Mouse (Mus musculus): ENCODE data around the gene Pdzd7.
A peak's percentile ranks its signal among the peaks of the same experiment; 100 is the strongest.

The Pdzd7 gene

DNA sequence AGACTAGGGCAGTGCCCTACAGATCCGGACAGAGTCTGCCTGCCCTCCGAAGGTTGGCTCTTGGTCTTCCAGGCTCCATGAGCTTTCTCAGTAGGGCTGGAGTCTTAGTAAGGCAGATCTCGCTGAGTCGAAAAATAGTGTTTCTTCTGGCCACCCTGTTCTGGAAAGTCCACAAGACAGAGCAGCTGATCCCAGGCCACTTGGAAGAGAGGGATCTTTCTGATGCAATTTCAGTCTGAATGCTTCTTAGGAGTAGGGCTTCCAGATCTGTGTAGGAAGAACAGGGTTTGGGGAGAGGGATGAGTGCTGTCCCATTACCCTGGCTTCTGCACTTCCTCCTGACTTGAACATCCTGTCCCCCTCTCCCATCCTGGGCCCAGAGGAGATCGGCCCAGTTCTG lies at the start of gene Pdzd7:
TSS of gene Pdzd7 (minus strand) at position 67 of the 400 bp plus-strand sequence.
- DNase-seq: no peak

- peak; percentile 74 to 76 for DNase-seq
These were observed 36.5 kb upstream of the Pdzd7 start for GRCm38 (mm10) chr19:45081841-45082550.

DNA sequence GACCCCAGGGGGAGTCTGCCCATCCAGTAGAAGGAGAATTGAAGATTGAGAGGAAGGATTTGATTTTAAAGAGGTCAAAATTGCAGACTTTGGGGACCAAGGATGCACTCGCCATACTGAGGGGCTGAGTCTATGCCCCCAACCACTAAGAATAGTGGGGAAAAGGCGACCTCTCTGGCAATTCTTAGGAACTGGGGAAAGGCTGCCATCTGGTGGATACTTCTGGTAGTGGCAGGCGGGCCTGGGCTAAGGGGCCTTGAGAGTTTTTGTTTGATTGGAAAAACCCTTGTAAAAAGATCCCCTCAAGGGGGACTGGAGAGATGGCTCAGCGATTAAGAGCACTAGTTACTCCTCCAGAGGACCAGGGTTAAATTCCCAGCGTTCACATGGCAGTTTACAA lies 35.8 kb upstream of the Pdzd7 start:
- peak; percentile 84 to 87 for DNase-seq

- DNase-seq: peak; percentile 25 to 30
These were observed 35.2 kb upstream of the Pdzd7 start for GRCm38 (mm10) chr19:45080711-45081110.

- peak; percentile 64 to 65 for DNase-seq
These were observed 34.4 kb upstream of the Pdzd7 start for GRCm38 (mm10) chr19:45079769-45080515.

GRCm38 (mm10) chr19:45078971-45079764 lies 33.7 kb upstream of the Pdzd7 start:
- DNase-seq: peak; percentile 24 to 27

GRCm38 (mm10) chr19:45077742-45078645 lies 32.5 kb upstream of the Pdzd7 start:
- peak in 1 of 2 experiments; percentile 6 for DNase-seq

DNA sequence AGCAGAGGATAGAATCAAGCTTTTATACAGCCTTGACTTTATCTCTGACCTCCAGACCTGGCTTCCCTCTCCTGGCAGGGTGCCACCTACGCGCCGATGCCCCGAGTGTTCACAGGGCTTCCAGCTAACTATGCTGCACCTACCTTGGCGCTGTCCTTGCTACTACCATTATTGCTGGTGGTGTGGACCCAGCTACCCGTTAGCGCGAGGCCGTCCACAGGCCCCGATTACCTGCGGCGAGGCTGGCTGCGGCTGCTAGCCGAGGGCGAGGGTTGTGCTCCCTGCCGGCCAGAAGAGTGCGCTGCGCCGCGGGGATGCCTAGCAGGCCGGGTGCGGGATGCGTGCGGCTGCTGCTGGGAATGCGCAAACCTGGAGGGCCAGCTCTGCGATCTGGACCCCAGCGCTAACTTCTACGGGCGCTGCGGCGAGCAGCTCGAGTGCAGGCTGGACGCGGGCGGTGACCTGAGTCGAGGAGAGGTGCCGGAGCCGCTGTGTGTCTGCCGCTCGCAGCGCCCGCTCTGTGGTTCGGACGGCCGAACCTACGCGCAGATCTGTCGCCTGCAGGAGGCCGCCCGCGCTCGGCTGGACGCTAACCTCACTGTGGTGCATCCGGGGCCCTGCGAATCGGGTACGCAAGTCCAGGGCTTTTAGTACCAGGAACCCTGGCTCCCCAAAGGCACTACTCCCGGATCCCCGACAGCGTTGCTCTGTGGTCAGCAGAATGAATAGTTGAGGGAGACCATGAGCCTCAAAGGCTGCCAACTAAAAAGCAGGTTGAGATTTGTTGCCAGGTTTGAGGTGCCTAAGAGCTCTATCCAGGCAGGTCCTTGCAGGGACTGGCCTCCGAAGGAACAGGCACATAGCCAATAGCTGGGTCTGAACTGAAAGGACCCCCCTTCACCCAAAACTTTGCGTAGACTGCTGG lies 31.3 kb upstream of the Pdzd7 start:
- DNase-seq: peak; percentile 57 to 67

- peak in 1 of 2 experiments; percentile 14 for DNase-seq
These were observed 30.6 kb upstream of the Pdzd7 start for GRCm38 (mm10) chr19:45076036-45076575.

DNA sequence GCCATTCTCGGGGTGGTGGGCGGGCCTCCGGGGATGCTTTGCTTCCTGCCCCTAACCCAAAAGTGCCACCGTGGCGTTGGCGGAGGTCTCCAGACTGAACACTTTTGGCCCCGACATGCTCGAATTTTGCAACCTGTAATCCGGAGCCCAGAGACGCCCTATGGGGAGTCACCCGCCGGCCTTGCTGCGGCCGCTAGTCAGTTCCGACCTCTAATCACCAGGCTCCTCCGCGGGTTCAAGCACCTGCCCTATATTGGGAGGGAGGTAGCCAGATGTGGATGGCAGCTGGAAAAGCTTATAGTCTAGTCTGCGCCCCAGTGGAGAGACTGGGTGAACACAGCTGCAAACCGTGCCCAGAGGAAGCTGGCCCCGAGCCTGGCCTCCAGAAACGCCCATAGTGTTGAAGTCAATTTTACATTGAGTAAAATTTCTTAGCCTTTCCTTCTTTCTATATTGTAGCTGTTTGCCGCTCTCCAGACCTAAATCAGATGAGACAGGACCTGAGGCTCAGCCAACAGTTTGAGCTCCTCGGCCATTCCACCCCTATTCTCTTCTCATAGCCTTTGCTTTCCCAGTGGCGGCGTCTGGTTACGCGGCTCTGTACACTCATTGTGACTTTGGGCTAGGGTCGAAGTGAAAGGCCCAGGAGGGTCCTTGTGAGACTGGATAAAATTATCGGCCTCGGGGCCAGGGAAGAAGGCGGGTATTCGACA lies 30.0 kb upstream of the Pdzd7 start:
- peak; percentile 14 to 19 for DNase-seq

- peak; percentile 91 to 92 for DNase-seq
These were observed 29.2 kb upstream of the Pdzd7 start, which contains the start of gene Kazald1 for GRCm38 (mm10) chr19:45074580-45075322. TSS of gene Kazald1 (plus strand) at chr19:45075241.

DNA sequence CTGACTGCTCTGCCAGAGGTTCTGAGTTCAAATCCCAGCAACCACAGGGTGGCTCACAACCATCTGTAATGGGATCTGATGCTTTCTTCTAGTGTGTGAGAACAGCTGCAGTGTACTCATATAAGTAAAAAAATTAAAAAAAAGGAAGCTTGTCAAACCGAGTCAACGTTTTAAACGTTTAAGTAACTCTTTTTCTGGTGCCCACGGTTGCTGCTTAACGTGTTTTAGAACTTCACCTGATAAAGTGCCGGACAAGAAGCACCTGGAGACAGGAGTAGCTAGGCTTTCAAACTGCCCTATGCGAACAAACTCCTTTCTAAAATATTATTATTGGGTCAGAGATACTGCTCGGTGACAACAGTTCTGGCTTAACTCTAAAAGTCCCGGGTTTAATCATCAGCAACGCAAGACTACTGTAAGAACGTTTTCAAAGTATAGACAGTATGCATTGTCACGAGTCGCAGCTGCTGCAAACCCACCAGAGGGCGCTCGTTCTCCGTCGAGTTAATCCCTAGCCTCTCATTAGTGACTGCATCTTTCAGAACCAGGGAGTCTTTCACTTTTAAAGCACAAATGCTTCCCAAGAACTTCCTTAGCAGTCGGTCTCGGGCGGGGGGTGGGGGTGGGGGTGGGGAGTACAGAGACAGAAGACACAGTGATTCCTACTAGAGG lies 28.5 kb upstream of the Pdzd7 start:
- DNase-seq: peak; percentile 90 to 92

GRCm38 (mm10) chr19:45067758-45068510 lies 22.4 kb upstream of the Pdzd7 start:
- DNase-seq: no peak

- no peak for DNase-seq
These were observed 21.7 kb upstream of the Pdzd7 start for GRCm38 (mm10) chr19:45067170-45067569.

GRCm38 (mm10) chr19:45065226-45065625 lies 19.7 kb upstream of the Pdzd7 start:
- DNase-seq: no peak

DNA sequence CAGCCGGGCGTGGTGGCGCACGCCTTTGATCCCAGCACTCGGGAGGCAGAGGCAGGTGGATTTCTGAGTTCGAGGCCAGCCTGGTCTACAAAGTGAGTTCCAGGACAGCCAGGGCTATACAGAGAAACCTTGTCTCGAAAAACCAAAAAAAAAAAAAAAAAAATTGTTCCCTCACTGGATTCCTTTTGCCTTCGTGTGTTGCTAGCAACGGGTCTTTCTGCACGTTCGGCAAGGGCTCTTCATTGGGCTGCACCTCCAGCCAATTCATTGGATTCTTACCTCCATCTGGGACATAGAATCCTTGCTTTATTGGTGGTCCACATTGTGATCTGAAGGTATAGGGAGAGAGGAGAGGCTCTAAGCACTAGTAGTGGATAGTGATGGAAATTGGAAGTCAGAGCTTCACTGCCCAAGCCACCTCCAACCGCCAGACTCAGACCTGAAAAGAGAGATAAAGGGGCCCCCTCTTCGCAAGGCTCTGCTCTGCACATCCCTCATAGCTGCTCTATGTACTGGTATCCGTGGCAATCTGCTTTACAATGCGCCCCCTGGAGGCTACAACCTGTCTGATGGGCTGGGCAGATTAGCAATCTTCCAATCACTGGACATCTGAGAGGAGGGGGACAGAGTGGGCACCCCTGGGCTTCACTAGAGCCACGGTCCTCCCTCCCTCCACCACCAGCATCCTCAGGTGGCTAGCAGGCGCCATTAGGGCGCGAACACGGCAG lies 18.2 kb upstream of the Pdzd7 start:
- DNase-seq: peak; percentile 81 to 83

- DNase-seq: no peak
These were observed 13.3 kb upstream of the Pdzd7 start for GRCm38 (mm10) chr19:45058841-45059240.
